Mouse (Mus musculus): ENCODE measurements around the gene Tnpo1. TPM values are rescaled to one million over a fixed set of nuclear protein-coding genes. Genes with fewer than 3 reads are reported as not detected.

Tnpo1 gene
- polyA plus RNA-seq, 1 experiment from 2014 or later, result 46.5 TPM

- H3K27ac ChIP-seq (ENCODE audit: low read depth), result no peak overlapping the region
- H3K9ac ChIP-seq, result no peak overlapping the region
- peaks cover 18% of the 10 kb centered on the region for H3K36me3 ChIP-seq (ENCODE audit: insufficient read depth)
- 90% methylated on average over 8 of the region's 8 CpGs for WGBS
- no peak overlapping the region for H3K4me2 ChIP-seq
- no peaks in the 10 kb centered on the region for H3K27me3 ChIP-seq (ENCODE audit: insufficient read depth, low read length)
- DNase-seq (no peak), ATAC-seq (ENCODE audit: insufficient read depth) (no peak)
- H3K4me3 ChIP-seq (ENCODE audit: low read depth, low read length), result no peak overlapping the region
- TF ChIP-seq CTCF (IDR thresholded peaks at IDR 0.05; ENCODE audit: low read depth), result no peak
- H3K4me1 ChIP-seq (ENCODE audit: insufficient read depth), result no peaks in the 10 kb centered on the region
- peaks cover 3% of the 10 kb centered on the region; the same call in 1 of the 2 replicates for H3K9me3 ChIP-seq (ENCODE audit: low read depth, low read length)
These were observed 23.7 kb downstream of the Tnpo1 start for GRCm38 (mm10) chr13:98902366-98903025.

- no peak for DNase-seq
- H3K36me3 ChIP-seq (ENCODE audit: insufficient read depth), result peaks cover 11% of the 10 kb centered on the region
- H3K9me3 ChIP-seq (ENCODE audit: low read depth, low read length), result no peaks in the 10 kb centered on the region
- no peak for TF ChIP-seq CTCF (IDR thresholded peaks at IDR 0.05; ENCODE audit: low read depth)
- H3K9ac ChIP-seq, result no peak overlapping the region
- no peak overlapping the region for H3K27ac ChIP-seq (ENCODE audit: low read depth)
- no peak for ATAC-seq (ENCODE audit: insufficient read depth)
- H3K4me2 ChIP-seq, result no peak overlapping the region
- H3K4me1 ChIP-seq (ENCODE audit: insufficient read depth), result no peaks in the 10 kb centered on the region
- 70% methylated on average over 3 of the region's 3 CpGs for WGBS
- H3K27me3 ChIP-seq (ENCODE audit: insufficient read depth, low read length), result no peaks in the 10 kb centered on the region
- H3K4me3 ChIP-seq (ENCODE audit: low read depth, low read length), result no peak overlapping the region
These were observed 26.6 kb downstream of the Tnpo1 start for GRCm38 (mm10) chr13:98899550-98899949.

GRCm38 (mm10) chr13:98897577-98897976 lies 28.6 kb downstream of the Tnpo1 start:
- no peak overlapping the region for H3K4me2 ChIP-seq
- DNase-seq, result no peak
- no peak overlapping the region for H3K9ac ChIP-seq
- H3K36me3 ChIP-seq (ENCODE audit: insufficient read depth), result peaks cover 5% of the 10 kb centered on the region
- H3K9me3 ChIP-seq (ENCODE audit: low read depth, low read length), result no peaks in the 10 kb centered on the region
- no peaks in the 10 kb centered on the region for H3K27me3 ChIP-seq (ENCODE audit: insufficient read depth, low read length)
- H3K27ac ChIP-seq (ENCODE audit: low read depth), result no peak overlapping the region
- TF ChIP-seq CTCF (IDR thresholded peaks at IDR 0.05; ENCODE audit: low read depth), result no peak
- 82% methylated on average over 5 of the region's 5 CpGs for WGBS
- no peak overlapping the region for H3K4me3 ChIP-seq (ENCODE audit: low read depth, low read length)
- no peaks in the 10 kb centered on the region for H3K4me1 ChIP-seq (ENCODE audit: insufficient read depth)
- no peak for ATAC-seq (ENCODE audit: insufficient read depth)

- DNase-seq (no peak), ATAC-seq (ENCODE audit: insufficient read depth) (0 out of 2 replicates have a peak, but pooled peaks have one; percentile 21)
- Histone ChIP-seq H3K27me3 (ENCODE audit: insufficient read depth, low read length) (no peaks in the 10 kb centered on the region), H3K4me1 (ENCODE audit: insufficient read depth) (0 out of 2 replicates have a peak, but pooled peaks cover 3% of the 10 kb centered on the region), H3K9ac (no peak overlapping the region), H3K4me2 (no peak overlapping the region), H3K36me3 (ENCODE audit: insufficient read depth) (no peaks in the 10 kb centered on the region), H3K4me3 (ENCODE audit: low read depth, low read length) (no peak overlapping the region), H3K9me3 (ENCODE audit: low read depth, low read length) (no peaks in the 10 kb centered on the region), H3K27ac (ENCODE audit: low read depth) (no peak overlapping the region)
- 57% methylated on average over 7 of the region's 7 CpGs for WGBS
- no peak for TF ChIP-seq CTCF (IDR thresholded peaks at IDR 0.05; ENCODE audit: low read depth)
These were observed 29.6 kb downstream of the Tnpo1 start for GRCm38 (mm10) chr13:98896434-98897126.

GRCm38 (mm10) chr13:98896013-98896412 lies 30.2 kb downstream of the Tnpo1 start:
- 0 out of 2 replicates have a peak, but pooled peaks cover 3% of the 10 kb centered on the region for H3K4me1 ChIP-seq (ENCODE audit: insufficient read depth)
- no peak for DNase-seq
- no peak overlapping the region for H3K4me2 ChIP-seq
- no peak for TF ChIP-seq CTCF (IDR thresholded peaks at IDR 0.05; ENCODE audit: low read depth)
- H3K27ac ChIP-seq (ENCODE audit: low read depth), result no peak overlapping the region
- no peak for ATAC-seq (ENCODE audit: insufficient read depth)
- no peaks in the 10 kb centered on the region for H3K27me3 ChIP-seq (ENCODE audit: insufficient read depth, low read length)
- H3K36me3 ChIP-seq (ENCODE audit: insufficient read depth), result no peaks in the 10 kb centered on the region
- WGBS, result 79% methylated on average over 4 of the region's 4 CpGs
- no peaks in the 10 kb centered on the region for H3K9me3 ChIP-seq (ENCODE audit: low read depth, low read length)
- no peak overlapping the region for H3K9ac ChIP-seq
- H3K4me3 ChIP-seq (ENCODE audit: low read depth, low read length), result no peak overlapping the region

- Histone ChIP-seq H3K9me3 (ENCODE audit: low read depth, low read length) (no peaks in the 10 kb centered on the region), H3K4me1 (ENCODE audit: insufficient read depth) (0 out of 2 replicates have a peak, but pooled peaks cover 3% of the 10 kb centered on the region), H3K9ac (no peak overlapping the region), H3K36me3 (ENCODE audit: insufficient read depth) (no peaks in the 10 kb centered on the region), H3K4me3 (ENCODE audit: low read depth, low read length) (no peak overlapping the region), H3K27me3 (ENCODE audit: insufficient read depth, low read length) (no peaks in the 10 kb centered on the region), H3K4me2 (no peak overlapping the region), H3K27ac (ENCODE audit: low read depth) (no peak overlapping the region)
- WGBS, result 70% methylated on average over 2 of the region's 2 CpGs
- DNase-seq (no peak), ATAC-seq (ENCODE audit: insufficient read depth) (no peak)
- no peak for TF ChIP-seq CTCF (IDR thresholded peaks at IDR 0.05; ENCODE audit: low read depth)
These were observed 31.3 kb downstream of the Tnpo1 start for GRCm38 (mm10) chr13:98894900-98895299.

GRCm38 (mm10) chr13:98891443-98891842 lies 34.7 kb downstream of the Tnpo1 start:
- H3K4me1 ChIP-seq (ENCODE audit: insufficient read depth), result 0 out of 2 replicates have a peak, but pooled peaks cover 3% of the 10 kb centered on the region
- ATAC-seq (ENCODE audit: insufficient read depth) (no peak), DNase-seq (no peak)
- peak overlapping the region; percentile 75 for H3K4me2 ChIP-seq
- H3K9me3 ChIP-seq (ENCODE audit: low read depth, low read length), result no peaks in the 10 kb centered on the region
- no peaks in the 10 kb centered on the region for H3K27me3 ChIP-seq (ENCODE audit: insufficient read depth, low read length)
- peak overlapping the region; percentile 75 for H3K4me3 ChIP-seq (ENCODE audit: low read depth, low read length)
- H3K27ac ChIP-seq (ENCODE audit: low read depth), result no peak overlapping the region
- WGBS, result 20% methylated on average over 8 of the region's 8 CpGs
- peaks cover 22% of the 10 kb centered on the region for H3K36me3 ChIP-seq (ENCODE audit: insufficient read depth)
- no peak overlapping the region for H3K9ac ChIP-seq
- TF ChIP-seq CTCF (IDR thresholded peaks at IDR 0.05; ENCODE audit: low read depth), result no peak
